ENCODE assay signal across 16 mouse cellular contexts in genomic region chr7:113056421-113056820, GRCm38 (mm10).
"Had no signal": no experiment of that assay in that cellular context is flagged by ENCODE, and none has a peak within 500 bp of the region (broad histone marks: within the 10 kb centered on the region; RNA-seq: fewer than 3 reads in every experiment).

No protein-coding gene starts in this region.

- H3K9me3 ChIP-seq: hindbrain, embryonic 13.5 days; limb, embryonic 15.5 days; midbrain, embryonic 12.5 days; neural tube, embryonic 13.5 days had no signal

- H3K4me2 ChIP-seq: hindbrain, embryonic 13.5 days; limb, embryonic 15.5 days; midbrain, embryonic 12.5 days; neural tube, embryonic 13.5 days had no signal

- H3K27ac ChIP-seq: hindbrain, embryonic 13.5 days; hindbrain, postnatal 0 days; kidney, postnatal 0 days; limb, embryonic 15.5 days; liver, embryonic 14.5 days; midbrain, embryonic 12.5 days; neural tube, embryonic 13.5 days had no signal

- H3K36me3 ChIP-seq: hindbrain, embryonic 13.5 days; limb, embryonic 15.5 days; midbrain, embryonic 12.5 days; neural tube, embryonic 13.5 days had no signal

- H3K9ac ChIP-seq: hindbrain, embryonic 13.5 days; limb, embryonic 15.5 days; liver, embryonic 14.5 days; midbrain, embryonic 12.5 days; neural tube, embryonic 13.5 days had no signal

- DNase-seq: layer of hippocampus, adult 9-11 months; layer of hippocampus, postnatal 36 days; lung, adult 18-20 months; retina, postnatal 1 day; right cerebral cortex, postnatal 4 days; spleen, adult 18-20 months; thymus, adult 18-20 months; thymus, postnatal 25 days had no signal

- ATAC-seq: hindbrain, postnatal 0 days; midbrain, embryonic 16.5 days had no signal

- H3K4me3 ChIP-seq: hindbrain, embryonic 13.5 days; limb, embryonic 15.5 days; midbrain, embryonic 12.5 days; neural tube, embryonic 13.5 days had no signal

- H3K27me3 ChIP-seq: hindbrain, embryonic 13.5 days; limb, embryonic 15.5 days; midbrain, embryonic 12.5 days; neural tube, embryonic 13.5 days had no signal
